Mouse (Mus musculus) myocyte (in vitro differentiated cells): ENCODE data around the gene Lasp1. TPM values are rescaled to one million over a fixed set of nuclear protein-coding genes. Genes with fewer than 3 reads are reported as not detected.

Experiments used
- H3K27me3 ChIP-seq: one replicate; pipeline ENCODE4 v1.6.1; 2011; ENCODE audit not compliant: control insufficient read depth, insufficient read depth, insufficient read length
- H3K36me3 ChIP-seq: one replicate; pipeline ENCODE4 v1.6.1; 2011; ENCODE audit not compliant: control insufficient read depth, insufficient read depth
- H3K4me2 ChIP-seq: one replicate; pipeline ENCODE4 v1.6.1; 2011; ENCODE audit warnings: low read depth, control low read depth
- H3K4me3 ChIP-seq: one replicate; pipeline ENCODE4 v1.5.1; 2011; ENCODE audit warnings: mild to moderate bottlenecking, control low read depth, moderate library complexity
- H3K79me2 ChIP-seq: one replicate; pipeline ENCODE4 v1.6.1; 2011; ENCODE audit not compliant: control insufficient read depth, insufficient read depth
- H3ac ChIP-seq: one replicate; pipeline ENCODE4 v1.6.1; 2011; ENCODE audit not compliant: control insufficient read depth, insufficient read length
- CEBPB ChIP-seq: IDR thresholded peaks from 2 replicates; pipeline ENCODE4 v1.6.1; 2011; ENCODE audit warnings: mild to moderate bottlenecking, moderate library complexity; ENCODE audit not compliant: poor library complexity, insufficient read depth, severe bottlenecking
- E2F4 ChIP-seq: IDR thresholded peaks from one replicate; pipeline ENCODE4 v1.6.1; 2011; ENCODE audit warnings: mild to moderate bottlenecking, control low read depth, moderate library complexity; ENCODE audit not compliant: insufficient read depth
- MAX ChIP-seq: IDR thresholded peaks from one replicate; pipeline ENCODE4 v1.6.1; 2011; ENCODE audit warnings: low read depth, mild to moderate bottlenecking, control low read depth
- MYOD1 ChIP-seq, 3 experiments: IDR thresholded peaks; one replicate each; pipeline ENCODE4 v1.6.1; 2011; ENCODE audit warnings: control low read depth in 2 of 3, low read depth in 2 of 3, mild to moderate bottlenecking in 2 of 3, moderate library complexity in 1 of 3; ENCODE audit not compliant: insufficient read length in 2 of 3, control insufficient read depth in 1 of 3
- MYOG ChIP-seq, 3 experiments: IDR thresholded peaks; one replicate each; pipeline ENCODE4 v1.6.1; 2011; ENCODE audit warnings: control low read depth in 2 of 3, low read depth in 2 of 3, mild to moderate bottlenecking in 2 of 3; ENCODE audit not compliant: insufficient read length in 2 of 3, control insufficient read depth in 1 of 3, insufficient read depth in 1 of 3
- POLR2A ChIP-seq: IDR thresholded peaks from one replicate; pipeline ENCODE4 v1.6.1; 2011; ENCODE audit warnings: low read depth, mild to moderate bottlenecking, control low read depth, moderate library complexity; ENCODE audit not compliant: insufficient read length
- POLR2AphosphoS2 ChIP-seq: IDR thresholded peaks from one replicate; pipeline ENCODE4 v1.6.1; 2011; ENCODE audit warnings: low read depth, control low read depth; ENCODE audit not compliant: insufficient read length
- REST ChIP-seq: IDR thresholded peaks from one replicate; pipeline ENCODE4 v1.6.1; 2011; ENCODE audit warnings: mild to moderate bottlenecking, control low read depth, moderate library complexity; ENCODE audit not compliant: insufficient read depth, insufficient read length
- SRF ChIP-seq: IDR thresholded peaks from one replicate; pipeline ENCODE4 v1.6.1; 2011; ENCODE audit warnings: low read depth; ENCODE audit not compliant: control insufficient read depth, insufficient read length
- TCF12 ChIP-seq: IDR thresholded peaks from one replicate; pipeline ENCODE4 v1.6.1; 2011; ENCODE audit warnings: mild to moderate bottlenecking, control low read depth; ENCODE audit not compliant: poor library complexity, insufficient read depth, severe bottlenecking
- TCF3 ChIP-seq: IDR thresholded peaks from one replicate; pipeline ENCODE4 v1.6.1; 2011; ENCODE audit warnings: low read depth, control low read depth; ENCODE audit not compliant: insufficient read length
- USF1 ChIP-seq: IDR thresholded peaks from one replicate; pipeline ENCODE4 v1.6.1; 2011; ENCODE audit warnings: low read depth, mild to moderate bottlenecking, control low read depth, moderate library complexity
- polyA plus RNA-seq: library from polyadenylated mRNA; unstranded; fragments of >200 nt; fragmentation: generic; extraction: Trizol; gene quantifications from one replicate; pipeline ENCODE4 v1.2.1, GENCODE M21; 2012; ENCODE audit warnings: missing spikeins

Gene Lasp1
- polyA plus RNA-seq, 1 experiment: 82.6 TPM

DNA sequence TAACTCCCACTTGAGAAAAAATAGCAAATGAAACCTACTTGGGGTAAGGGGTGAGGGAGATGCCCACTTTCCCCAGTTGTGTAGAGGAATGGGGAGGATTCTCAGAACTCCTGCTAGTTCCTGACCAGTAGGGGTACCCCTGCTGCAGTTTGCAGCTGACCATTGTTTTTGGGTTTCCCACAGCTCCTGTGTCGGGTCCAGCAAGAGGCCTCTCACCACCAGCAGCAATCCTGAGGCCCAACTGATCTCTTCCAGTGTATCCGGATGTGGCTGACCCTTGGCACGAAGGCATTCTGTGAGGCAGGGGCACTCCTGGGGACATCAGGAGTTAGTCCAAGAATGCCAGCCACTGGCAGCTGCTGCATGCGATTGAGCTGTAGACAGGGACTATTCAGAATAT, 43.2 kb downstream of the Lasp1 start:
- H3K36me3 ChIP-seq: peaks cover 5% of the 10 kb centered on the region
- H3K79me2 ChIP-seq: no peaks in the 10 kb centered on the region
- no peak overlapping the region for H3ac ChIP-seq
- H3K27me3 ChIP-seq: no peaks in the 10 kb centered on the region
- H3K4me2 ChIP-seq: peak overlapping the region; percentile 94
- TF ChIP-seq REST (no peak), MYOD1 (IDR thresholded peaks at IDR 0.05; ENCODE audit: control insufficient read depth in 1 of 3, insufficient read length in 2 of 3, low read depth in 2 of 3) (no peak), TCF3 (no peak), SRF (no peak), MAX (no peak), MYOG (IDR thresholded peaks at IDR 0.05; ENCODE audit: control insufficient read depth in 1 of 3, insufficient read depth in 1 of 3, insufficient read length in 2 of 3, low read depth in 2 of 3) (no peak), POLR2AphosphoS2 (no peak), E2F4 (no peak), CEBPB (no peak), USF1 (no peak)
- H3K4me3 ChIP-seq: peak overlapping the region; percentile 24

DNA sequence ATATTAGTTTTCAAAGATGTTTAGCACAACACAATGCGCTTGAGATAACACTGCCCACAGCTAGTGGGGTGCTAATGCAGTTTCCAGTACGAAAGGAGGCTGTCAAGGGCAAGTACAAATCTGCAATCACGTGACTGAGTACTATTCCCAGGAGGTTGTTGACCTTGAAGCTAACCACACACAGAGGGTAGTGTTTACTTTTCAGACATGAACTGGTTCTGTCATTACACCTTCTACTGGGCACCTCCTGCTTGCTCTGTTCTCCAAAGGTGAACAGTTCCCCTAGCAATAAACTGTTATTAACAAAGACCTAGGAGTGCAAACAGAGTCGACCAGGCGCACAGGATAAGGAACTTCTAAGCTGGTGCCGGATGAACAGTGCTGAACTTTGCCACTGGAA, 51.6 kb downstream of the Lasp1 start:
- TF ChIP-seq USF1: peak; percentile 75
- no peak for TF ChIP-seq TCF3
- no peak for TF ChIP-seq CEBPB
- no peaks in the 10 kb centered on the region for H3K79me2 ChIP-seq
- H3ac ChIP-seq: no peak overlapping the region
- no peaks in the 10 kb centered on the region for H3K27me3 ChIP-seq
- no peak overlapping the region for H3K4me3 ChIP-seq
- H3K4me2 ChIP-seq: no peak overlapping the region
- H3K36me3 ChIP-seq: no peaks in the 10 kb centered on the region

- no peaks in the 10 kb centered on the region for H3K36me3 ChIP-seq
- no peak overlapping the region for H3K4me3 ChIP-seq
These were observed 52.8 kb downstream of the Lasp1 start for GRCm38 (mm10) chr11:97851601-97852000.

GRCm38 (mm10) chr11:97855473-97855872, 56.7 kb downstream of the Lasp1 start:
- H3K79me2 ChIP-seq: no peaks in the 10 kb centered on the region
- H3K4me2 ChIP-seq: no peak overlapping the region
- no peaks in the 10 kb centered on the region for H3K27me3 ChIP-seq
- H3K4me3 ChIP-seq: no peak overlapping the region
- H3K36me3 ChIP-seq: no peaks in the 10 kb centered on the region
- TF ChIP-seq USF1: no peak
- TF ChIP-seq REST: no peak
- no peak for TF ChIP-seq TCF12
- no peak for TF ChIP-seq POLR2A
- no peak for TF ChIP-seq E2F4
- no peak for TF ChIP-seq SRF
- TF ChIP-seq MYOG (IDR thresholded peaks at IDR 0.05; ENCODE audit: control insufficient read depth in 1 of 3, insufficient read depth in 1 of 3, insufficient read length in 2 of 3, low read depth in 2 of 3): no peak
- no peak for TF ChIP-seq CEBPB
- TF ChIP-seq POLR2AphosphoS2: no peak
- no peak for TF ChIP-seq MYOD1 (IDR thresholded peaks at IDR 0.05; ENCODE audit: control insufficient read depth in 1 of 3, insufficient read length in 2 of 3, low read depth in 2 of 3)
- no peak overlapping the region for H3ac ChIP-seq

More at GRCm38 (mm10) chr11:97851601-97852000, 52.8 kb downstream of the Lasp1 start:
- no peaks in the 10 kb centered on the region for H3K79me2 ChIP-seq
- no peak overlapping the region for H3K4me2 ChIP-seq
- no peaks in the 10 kb centered on the region for H3K27me3 ChIP-seq
- TF ChIP-seq E2F4 (no peak), USF1 (no peak), POLR2A (no peak), MAX (no peak), MYOG (IDR thresholded peaks at IDR 0.05; ENCODE audit: control insufficient read depth in 1 of 3, insufficient read depth in 1 of 3, insufficient read length in 2 of 3, low read depth in 2 of 3) (no peak), MYOD1 (IDR thresholded peaks at IDR 0.05; ENCODE audit: control insufficient read depth in 1 of 3, insufficient read length in 2 of 3, low read depth in 2 of 3) (no peak), TCF12 (no peak), REST (no peak), CEBPB (no peak), TCF3 (no peak), POLR2AphosphoS2 (no peak), SRF (no peak)
- H3ac ChIP-seq: no peak overlapping the region

DNA sequence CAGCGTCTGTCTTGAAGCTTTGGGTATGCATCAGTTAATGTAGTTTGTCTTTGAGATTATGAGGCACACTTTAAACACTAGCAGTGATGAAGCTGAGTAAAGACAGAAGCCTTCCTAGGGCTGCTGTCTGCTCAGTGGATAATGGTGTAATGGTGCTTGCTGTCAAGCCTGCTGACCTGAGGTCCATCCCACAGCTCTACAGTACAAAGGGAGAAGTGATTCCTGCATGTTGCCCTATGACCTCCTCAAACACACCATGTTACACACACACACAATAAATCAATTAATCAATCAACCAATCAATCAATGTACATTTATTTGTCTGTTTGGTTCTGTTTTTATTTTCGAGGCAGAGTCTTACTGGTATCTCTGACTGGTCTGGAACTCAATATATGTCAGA, 63.3 kb downstream of the Lasp1 start:
- Histone ChIP-seq H3K36me3 (no peaks in the 10 kb centered on the region), H3ac (no peak overlapping the region), H3K79me2 (no peaks in the 10 kb centered on the region), H3K4me2 (no peak overlapping the region), H3K27me3 (no peaks in the 10 kb centered on the region), H3K4me3 (no peak overlapping the region)
- no peak for TF ChIP-seq SRF
- TF ChIP-seq POLR2AphosphoS2: no peak
- TF ChIP-seq TCF3: no peak
- TF ChIP-seq MYOD1 (IDR thresholded peaks at IDR 0.05; ENCODE audit: control insufficient read depth in 1 of 3, insufficient read length in 2 of 3, low read depth in 2 of 3): no peak
- no peak for TF ChIP-seq USF1
- TF ChIP-seq REST: no peak
